Mouse (Mus musculus) heart, adult 11 months (tissue): ENCODE measurements around the gene Ttc27.
A peak's percentile ranks its signal among the peaks of the same experiment; 100 is the strongest.

Experiments used
- DNase-seq: peaks from one replicate; pipeline ENCODE4 v3.0.0; 2022

The Ttc27 gene

GRCm38 (mm10) chr17:74754369-74755118 lies 37.0 kb downstream of the Ttc27 start:
- peak; percentile 67 for DNase-seq

GRCm38 (mm10) chr17:74769390-74769811 lies 51.9 kb downstream of the Ttc27 start:
- peak; percentile 56 for DNase-seq

- no peak for DNase-seq
Observed at GRCm38 (mm10) chr17:74772364-74772763, 54.8 kb downstream of the Ttc27 start.

GRCm38 (mm10) chr17:74773556-74773955 lies 56.0 kb downstream of the Ttc27 start:
- DNase-seq, result peak; percentile 72

GRCm38 (mm10) chr17:74780133-74780532 lies 62.6 kb downstream of the Ttc27 start:
- no peak for DNase-seq

- peak; percentile 60 for DNase-seq
Observed at GRCm38 (mm10) chr17:74780627-74781026, 63.1 kb downstream of the Ttc27 start.

GRCm38 (mm10) chr17:74781911-74782310 lies 64.4 kb downstream of the Ttc27 start:
- peak; percentile 61 for DNase-seq

GRCm38 (mm10) chr17:74785586-74785985 lies 68.1 kb downstream of the Ttc27 start:
- peak; percentile 80 for DNase-seq

GRCm38 (mm10) chr17:74786198-74786734 lies 68.7 kb downstream of the Ttc27 start:
- DNase-seq, result peak; percentile 83

GRCm38 (mm10) chr17:74796023-74796699 lies 78.6 kb downstream of the Ttc27 start:
- peak; percentile 76 for DNase-seq

GRCm38 (mm10) chr17:74799865-74800264 lies 82.3 kb downstream of the Ttc27 start:
- DNase-seq, result no peak

- DNase-seq, result peak; percentile 45
Observed at GRCm38 (mm10) chr17:74802765-74803164, 85.2 kb downstream of the Ttc27 start.

GRCm38 (mm10) chr17:74803835-74804234 lies 86.3 kb downstream of the Ttc27 start:
- peak; percentile 19 for DNase-seq

- DNase-seq, result peak; percentile 33
Observed at GRCm38 (mm10) chr17:74804321-74804930, 86.9 kb downstream of the Ttc27 start.

- DNase-seq, result peak; percentile 55
Observed at GRCm38 (mm10) chr17:74807509-74808248, 90.1 kb downstream of the Ttc27 start.

GRCm38 (mm10) chr17:74808330-74808729 lies 90.8 kb downstream of the Ttc27 start:
- DNase-seq, result no peak

- peak; percentile 77 for DNase-seq
Observed at GRCm38 (mm10) chr17:74808901-74809300, 91.4 kb downstream of the Ttc27 start.

- DNase-seq, result peak; percentile 90
Observed at GRCm38 (mm10) chr17:74810892-74811625, 93.5 kb downstream of the Ttc27 start.

GRCm38 (mm10) chr17:74819711-74820110 lies 102.2 kb downstream of the Ttc27 start:
- DNase-seq, result no peak

- no peak for DNase-seq
Observed at GRCm38 (mm10) chr17:74830851-74831250, 113.3 kb downstream of the Ttc27 start.

- peak; percentile 57 for DNase-seq
Observed at GRCm38 (mm10) chr17:74841721-74842120, 124.2 kb downstream of the Ttc27 start.

GRCm38 (mm10) chr17:74842603-74843002 lies 125.1 kb downstream of the Ttc27 start:
- DNase-seq, result peak; percentile 73
